Mouse (Mus musculus): Measurements from ENCODE around the gene Ntng1.

Ntng1 gene

DNA sequence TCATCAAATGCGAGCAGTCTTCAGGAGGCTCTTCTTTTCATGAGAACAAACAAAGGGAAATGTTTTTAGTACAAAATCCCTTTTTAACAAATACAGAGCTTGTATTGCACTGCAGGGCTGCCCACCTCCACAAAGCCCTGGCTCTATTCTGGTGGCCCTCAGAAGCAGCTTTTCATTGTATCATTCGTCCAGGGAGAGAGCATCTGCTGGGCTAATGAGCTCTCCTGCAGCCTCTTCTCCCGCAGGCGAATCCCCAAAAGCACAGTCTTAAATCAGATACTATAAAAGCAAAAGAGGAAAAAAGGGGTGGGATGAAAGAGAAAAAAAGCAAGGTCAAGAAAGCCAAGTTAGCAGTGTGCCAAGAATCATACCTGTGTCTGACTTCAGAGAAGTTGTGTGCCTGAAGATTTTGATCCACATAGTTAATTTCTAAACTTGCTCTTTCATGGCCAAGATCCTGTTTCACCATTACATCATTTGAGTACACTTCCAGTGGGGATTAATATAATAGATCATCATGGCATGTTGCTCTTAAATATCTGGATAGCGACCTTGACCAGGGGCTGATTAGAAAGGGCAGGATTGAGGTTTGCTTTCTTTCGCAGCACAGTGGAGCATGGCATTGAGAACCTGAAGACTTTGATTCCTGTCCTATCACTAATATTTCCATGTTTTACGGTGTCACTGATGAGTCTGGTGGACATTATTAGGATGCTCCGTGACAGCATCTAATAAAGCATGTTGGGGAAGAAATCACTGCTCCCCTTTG lies 225.7 kb downstream of the Ntng1 start:
- no peak for DNase-seq

DNA sequence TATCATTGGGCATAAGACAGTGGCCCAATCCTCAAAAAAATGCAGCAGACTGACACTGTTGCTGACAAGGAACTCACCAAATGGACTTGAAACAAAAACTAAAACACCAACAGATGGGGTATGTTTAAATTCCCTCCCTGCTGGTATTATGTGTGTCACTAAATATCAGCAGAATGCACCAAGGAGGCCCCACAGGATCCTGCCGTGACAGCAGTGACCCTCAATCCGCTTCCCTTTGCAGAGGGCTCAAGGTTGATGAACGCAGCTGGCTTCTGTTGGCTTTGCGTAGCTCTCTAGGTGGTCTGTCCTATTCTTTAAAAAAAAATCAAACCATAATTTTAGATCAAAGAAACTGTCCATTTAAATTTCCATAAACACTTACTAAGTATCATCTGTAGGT lies 226.7 kb downstream of the Ntng1 start:
- no peak for DNase-seq

DNA sequence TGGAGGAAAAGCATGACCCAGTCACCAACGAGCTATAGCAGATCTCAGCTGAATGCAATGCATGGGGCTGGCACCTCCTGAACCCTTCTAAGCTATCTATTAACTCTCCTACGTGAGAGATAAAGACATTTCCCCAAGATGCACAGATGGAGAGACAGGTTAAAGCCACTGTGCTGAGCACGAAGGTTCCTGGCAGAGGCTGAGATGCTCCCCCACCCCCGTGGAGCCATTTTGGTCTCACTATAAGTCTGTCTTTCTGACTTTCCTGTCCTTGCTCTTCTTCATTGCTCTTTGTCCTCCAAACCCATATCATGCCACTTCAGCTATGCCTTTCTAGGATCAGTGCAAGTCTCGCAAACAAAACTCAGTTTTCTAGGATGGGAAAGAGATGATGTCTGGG lies 229.6 kb downstream of the Ntng1 start:
- no peak for DNase-seq

DNA sequence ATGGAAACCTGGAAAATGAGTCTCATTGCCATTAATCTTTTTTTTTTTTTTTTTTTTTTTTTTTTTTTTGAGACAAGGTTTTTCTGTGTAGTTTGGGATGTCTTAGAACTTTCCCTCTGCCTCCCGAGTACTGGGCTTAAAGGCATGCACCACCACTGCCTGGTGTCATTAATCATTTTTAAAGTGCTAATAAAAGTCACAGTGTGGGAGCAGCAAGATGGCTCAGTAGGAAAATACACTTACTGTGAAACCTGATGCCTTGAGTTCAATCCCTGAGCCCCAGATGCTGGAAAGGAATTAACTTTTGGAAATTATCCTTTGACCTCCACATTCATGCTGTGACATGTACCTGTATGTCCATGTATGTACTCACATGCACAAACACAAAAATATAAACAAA lies 253.2 kb downstream of the Ntng1 start:
- DNase-seq: no peak

DNA sequence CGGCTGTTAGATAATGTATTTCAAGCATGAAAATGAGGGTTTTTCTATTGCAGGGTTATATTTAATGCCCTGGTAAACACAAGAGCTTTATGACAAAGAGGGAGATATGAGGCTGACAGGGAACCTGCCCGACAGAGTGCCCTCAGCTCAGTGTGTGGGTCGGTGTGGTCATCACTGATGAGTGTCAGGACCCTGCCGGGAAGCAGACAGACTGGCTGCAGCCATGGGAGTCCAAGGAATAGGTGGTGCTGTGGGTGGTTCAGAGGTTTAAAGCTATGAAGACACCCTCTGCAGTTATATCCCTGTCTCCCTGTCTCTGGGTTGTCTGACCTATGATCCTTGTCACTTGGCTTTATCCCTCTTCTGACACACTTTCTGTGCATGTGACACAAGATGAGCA lies 258.1 kb downstream of the Ntng1 start:
- no peak for DNase-seq

DNA sequence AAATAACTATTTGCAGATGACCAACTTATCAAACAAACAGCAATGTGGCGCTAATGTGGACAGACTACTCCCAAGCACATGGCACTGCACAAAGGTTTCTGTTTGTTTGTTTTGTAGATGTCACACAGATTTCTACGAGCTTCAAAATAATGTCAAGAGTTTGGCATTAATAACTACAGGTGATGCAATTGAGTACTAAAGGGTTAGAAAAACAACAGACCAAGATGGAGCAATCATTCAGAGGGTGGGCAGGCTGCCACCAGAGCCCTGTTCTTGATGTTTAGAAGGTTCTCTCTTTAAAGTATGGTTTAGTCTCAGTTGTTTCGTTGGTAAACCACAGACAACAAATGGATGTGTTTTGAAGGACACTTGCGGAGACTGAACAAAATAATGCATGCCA lies 264.8 kb downstream of the Ntng1 start:
- peak; percentile 14 for DNase-seq

DNA sequence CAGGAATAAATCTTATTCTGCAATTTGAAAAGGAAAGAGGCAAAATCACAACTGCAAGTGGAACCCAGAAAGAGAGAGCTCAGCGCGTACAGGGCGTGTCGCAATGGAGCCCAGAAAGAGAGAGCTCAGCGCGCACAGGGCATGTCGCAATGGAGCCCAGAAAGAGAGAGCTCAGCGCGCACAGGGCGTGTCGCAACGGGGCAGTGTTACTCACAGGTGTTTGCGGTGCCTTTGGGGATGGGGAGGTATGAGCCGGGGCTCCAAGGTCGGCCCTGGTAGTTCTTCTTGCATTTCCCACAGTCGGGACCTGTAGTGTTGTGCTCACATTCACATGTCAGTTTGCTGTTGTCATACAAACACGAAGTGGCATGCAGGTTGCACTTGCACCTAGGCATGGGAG lies 271.8 kb downstream of the Ntng1 start:
- DNase-seq: peak; percentile 3

DNA sequence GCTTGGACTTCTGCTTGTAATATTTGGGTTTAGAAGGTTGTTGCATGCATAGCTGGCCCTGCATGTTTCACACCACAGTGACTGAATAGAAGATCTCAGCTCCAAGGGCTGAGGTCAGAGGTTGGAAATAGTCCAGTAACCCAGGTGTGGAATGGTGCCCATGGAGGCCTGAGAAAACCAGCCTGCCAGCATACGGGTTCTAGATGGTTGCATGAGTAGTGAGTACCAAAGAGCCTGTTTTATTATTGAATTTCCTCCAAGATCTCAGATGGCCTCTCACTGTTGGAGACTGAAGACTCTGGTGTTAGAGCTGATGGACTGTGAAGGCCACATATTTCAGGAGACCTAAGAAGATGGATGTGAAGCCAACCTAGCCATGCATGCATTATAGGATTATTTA lies 285.5 kb downstream of the Ntng1 start:
- DNase-seq: no peak

GRCm38 (mm10) chr3:109854449-109855155 lies 289.2 kb downstream of the Ntng1 start:
- DNase-seq: no peak

DNA sequence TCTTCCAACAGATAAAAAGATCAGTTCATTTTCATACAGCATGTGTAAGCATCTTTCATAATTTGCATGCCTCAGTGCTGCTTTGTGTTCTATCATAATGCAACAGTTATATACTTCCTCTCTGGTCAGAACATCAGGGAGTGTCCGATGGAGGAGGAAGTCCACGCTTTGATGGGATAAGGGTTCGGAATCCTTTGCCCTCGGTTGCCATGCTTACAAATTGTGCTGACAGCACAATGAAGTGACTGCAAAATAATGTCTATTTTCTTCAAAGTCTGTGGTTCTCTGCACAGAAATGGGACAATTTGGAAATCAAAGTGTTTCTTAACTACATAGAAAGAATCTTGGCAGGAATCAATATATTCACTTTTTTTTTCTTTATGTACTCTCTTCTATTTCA lies 297.2 kb downstream of the Ntng1 start:
- no peak for DNase-seq

- no peak for DNase-seq
These were observed 318.0 kb downstream of the Ntng1 start for GRCm38 (mm10) chr3:109825806-109826205.

GRCm38 (mm10) chr3:109822803-109823474 lies 320.9 kb downstream of the Ntng1 start:
- no peak for DNase-seq

DNA sequence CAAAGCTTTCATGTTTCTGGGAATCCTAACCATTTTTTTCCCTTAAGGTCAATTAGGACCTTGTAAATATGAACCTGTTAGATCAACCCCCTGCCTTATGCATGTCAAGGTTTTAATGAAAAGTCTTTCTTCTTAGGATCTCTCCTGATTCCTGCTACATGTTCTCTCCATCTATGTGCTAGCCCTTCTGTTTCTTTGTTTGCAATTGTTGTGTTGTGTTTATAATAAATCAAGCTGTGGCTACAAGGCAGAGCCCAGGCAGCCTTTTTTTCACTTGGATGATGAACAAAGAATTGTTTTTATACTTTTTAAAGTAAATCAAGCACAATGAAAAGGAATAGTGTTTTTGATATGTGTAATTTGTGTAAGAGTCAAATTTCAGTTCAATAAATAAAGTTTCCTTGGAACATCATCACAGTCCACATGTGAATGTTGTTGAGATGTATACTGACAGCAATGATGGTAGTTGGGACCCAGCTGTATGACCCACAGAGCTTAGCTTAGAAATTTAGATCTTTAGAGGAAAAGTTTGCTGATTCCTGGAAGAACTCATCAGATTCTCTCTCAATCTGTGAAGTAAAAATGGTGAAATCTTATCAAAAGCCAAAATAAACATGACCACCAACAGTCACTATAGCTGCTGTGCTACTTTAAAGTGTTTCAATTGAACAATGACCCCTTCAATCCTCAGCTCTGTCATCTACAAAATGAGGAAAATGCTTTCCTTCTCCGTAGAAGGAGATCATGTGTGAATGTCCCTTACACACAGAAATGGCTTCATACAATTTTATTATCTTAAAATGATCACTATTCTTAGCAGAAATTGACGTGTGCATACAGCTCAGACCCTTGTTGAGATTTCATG lies 324.8 kb downstream of the Ntng1 start:
- DNase-seq: no peak

DNA sequence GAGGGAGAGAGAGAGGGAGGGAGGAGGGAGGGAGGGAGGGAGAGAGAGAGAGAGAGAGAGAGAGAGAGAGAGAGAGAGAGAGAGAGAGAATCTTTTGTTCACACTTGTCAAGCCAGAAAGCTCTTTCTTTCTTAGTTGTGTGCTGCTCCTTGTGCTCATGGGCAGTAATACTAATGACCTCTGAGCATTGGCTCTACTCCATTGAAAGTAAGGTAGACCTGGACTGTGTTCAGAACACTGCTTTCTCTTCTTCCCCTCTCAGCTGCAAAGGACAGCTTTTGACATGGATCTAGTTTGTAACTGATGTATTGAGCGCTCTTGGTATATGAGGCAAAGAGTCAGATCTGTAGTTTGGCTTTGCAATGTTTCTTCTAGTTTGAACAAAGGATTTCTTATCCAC lies 334.7 kb downstream of the Ntng1 start:
- no peak for DNase-seq

DNA sequence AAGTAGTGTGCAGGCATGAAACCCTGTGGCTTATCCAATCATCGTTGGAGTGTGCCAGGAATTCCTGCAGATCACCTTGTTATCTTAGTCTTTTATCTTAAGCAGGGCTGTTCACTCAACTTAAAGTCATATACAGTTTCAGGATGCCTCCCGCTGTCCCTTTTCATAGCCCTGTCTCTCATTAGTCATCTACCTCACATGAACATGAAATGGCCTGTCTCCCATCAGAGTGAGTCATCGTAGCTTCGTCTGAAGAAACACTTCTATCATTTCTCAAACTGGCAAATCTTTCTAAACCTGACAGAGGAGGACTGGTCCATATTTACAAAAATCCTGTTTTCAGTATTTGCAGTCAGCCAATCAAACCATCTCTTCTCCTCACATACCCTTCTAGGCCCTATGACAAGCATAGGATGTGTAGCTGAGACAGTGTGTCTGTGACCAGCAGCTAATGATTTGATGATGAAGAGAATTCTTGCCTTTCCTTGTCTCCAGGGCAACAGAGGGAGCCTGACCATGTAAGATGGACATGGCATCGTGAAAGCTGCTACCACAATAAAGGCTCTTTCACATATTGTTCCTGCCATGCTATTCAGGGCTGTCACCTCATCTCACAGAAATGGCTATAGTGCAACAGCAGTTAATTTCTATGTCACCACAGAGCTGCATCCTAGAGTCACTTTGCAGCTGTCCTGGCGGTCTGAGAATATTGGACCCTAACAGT lies 336.4 kb downstream of the Ntng1 start:
- DNase-seq: no peak

GRCm38 (mm10) chr3:109804145-109804544 lies 339.7 kb downstream of the Ntng1 start:
- no peak for DNase-seq

- DNase-seq: no peak
These were observed 340.2 kb downstream of the Ntng1 start for GRCm38 (mm10) chr3:109803616-109804015.

DNA sequence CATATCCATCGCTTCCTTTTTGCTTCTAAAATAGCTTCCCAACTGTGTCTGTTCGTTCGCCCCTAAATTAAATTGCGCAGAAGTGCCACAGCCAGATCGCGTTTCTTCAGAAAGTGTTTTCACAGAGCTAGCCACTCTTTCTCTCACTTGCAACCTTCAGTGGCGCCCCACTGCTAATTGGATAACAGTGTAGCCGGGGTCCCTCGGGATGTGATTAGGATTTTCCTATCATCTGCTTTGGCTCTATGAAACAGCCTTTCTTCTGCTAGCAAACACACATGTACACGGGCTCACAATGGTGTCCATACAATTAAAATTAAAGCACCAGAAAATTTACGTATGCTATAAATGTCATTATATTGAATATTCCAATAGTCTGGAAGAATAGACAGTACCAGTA lies 346.5 kb downstream of the Ntng1 start:
- no peak for DNase-seq

GRCm38 (mm10) chr3:109783231-109783630 lies 360.6 kb downstream of the Ntng1 start:
- no peak for DNase-seq

GRCm38 (mm10) chr3:109782289-109782951 lies 361.4 kb downstream of the Ntng1 start:
- peak; percentile 7 for DNase-seq

- DNase-seq: no peak
These were observed 361.9 kb downstream of the Ntng1 start for GRCm38 (mm10) chr3:109781917-109782288.

DNA sequence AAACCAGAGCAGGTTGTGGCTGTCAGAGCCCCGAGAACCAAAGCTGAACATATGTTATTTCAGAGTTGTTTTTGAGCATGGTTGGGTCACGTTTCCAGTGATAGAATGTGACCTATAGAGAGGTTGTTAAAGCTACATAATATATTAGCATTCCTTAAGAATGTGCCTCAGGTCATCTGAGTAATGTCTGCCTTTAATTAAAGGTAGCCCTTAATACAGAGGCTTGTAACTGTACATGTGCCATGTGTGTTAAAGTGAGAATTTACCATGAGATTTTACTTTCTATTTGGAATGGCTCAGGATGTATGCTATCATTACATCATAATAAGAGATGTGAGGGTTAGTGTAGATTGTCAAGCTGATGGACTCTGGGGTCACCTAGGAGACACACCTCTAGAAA lies 368.6 kb downstream of the Ntng1 start:
- DNase-seq: no peak

Data from lung, postnatal 14 days (tissue).